Mouse (Mus musculus): ENCODE data around the gene Galnt13.

GRCm38 (mm10) chr2:54558357-54559153 lies 122.4 kb downstream of the Galnt13 start:
- TF ChIP-seq CTCF (IDR thresholded peaks at IDR 0.05; ENCODE audit: low read depth) (no peak), EP300 (optimal IDR thresholded peaks at IDR 0.05) (no peak)
